Mouse (Mus musculus) myocyte (in vitro differentiated cells): ENCODE data around the gene Cdc37.

Source experiments
- CEBPB ChIP-seq: IDR thresholded peaks from 2 replicates; pipeline ENCODE4 v1.6.1; 2011; ENCODE audit warnings: mild to moderate bottlenecking, moderate library complexity; ENCODE audit not compliant: poor library complexity, insufficient read depth, severe bottlenecking
- E2F4 ChIP-seq: IDR thresholded peaks from one replicate; pipeline ENCODE4 v1.6.1; 2011; ENCODE audit warnings: mild to moderate bottlenecking, control low read depth, moderate library complexity; ENCODE audit not compliant: insufficient read depth
- MAX ChIP-seq: IDR thresholded peaks from one replicate; pipeline ENCODE4 v1.6.1; 2011; ENCODE audit warnings: low read depth, mild to moderate bottlenecking, control low read depth
- MYOD1 ChIP-seq, 3 experiments: IDR thresholded peaks; one replicate each; pipeline ENCODE4 v1.6.1; 2011; ENCODE audit warnings: control low read depth in 2 of 3, low read depth in 2 of 3, mild to moderate bottlenecking in 2 of 3, moderate library complexity in 1 of 3; ENCODE audit not compliant: insufficient read length in 2 of 3, control insufficient read depth in 1 of 3
- POLR2A ChIP-seq: IDR thresholded peaks from one replicate; pipeline ENCODE4 v1.6.1; 2011; ENCODE audit warnings: low read depth, mild to moderate bottlenecking, control low read depth, moderate library complexity; ENCODE audit not compliant: insufficient read length
- SRF ChIP-seq: IDR thresholded peaks from one replicate; pipeline ENCODE4 v1.6.1; 2011; ENCODE audit warnings: low read depth; ENCODE audit not compliant: control insufficient read depth, insufficient read length
- TCF12 ChIP-seq: IDR thresholded peaks from one replicate; pipeline ENCODE4 v1.6.1; 2011; ENCODE audit warnings: mild to moderate bottlenecking, control low read depth; ENCODE audit not compliant: poor library complexity, insufficient read depth, severe bottlenecking
- TCF3 ChIP-seq: IDR thresholded peaks from one replicate; pipeline ENCODE4 v1.6.1; 2011; ENCODE audit warnings: low read depth, control low read depth; ENCODE audit not compliant: insufficient read length
- USF1 ChIP-seq: IDR thresholded peaks from one replicate; pipeline ENCODE4 v1.6.1; 2011; ENCODE audit warnings: low read depth, mild to moderate bottlenecking, control low read depth, moderate library complexity

GRCm38 (mm10) chr9:21180841-21181240, 31.1 kb upstream of the Cdc37 start:
- no peak for TF ChIP-seq SRF
- TF ChIP-seq POLR2A = no peak
- TF ChIP-seq MYOD1 (IDR thresholded peaks at IDR 0.05; ENCODE audit: control insufficient read depth in 1 of 3, insufficient read length in 2 of 3, low read depth in 2 of 3) = no peak
- TF ChIP-seq CEBPB = no peak
- TF ChIP-seq USF1 = no peak
- no peak for TF ChIP-seq E2F4
- TF ChIP-seq MAX = no peak
- TF ChIP-seq TCF12 = no peak
- no peak for TF ChIP-seq TCF3
